Mouse (Mus musculus): ENCODE measurements around the gene E2f1.

- TF ChIP-seq CTCF (IDR thresholded peaks at IDR 0.05; ENCODE audit: low read depth, low read length) (no peak), POLR2A (IDR thresholded peaks at IDR 0.05; ENCODE audit: borderline replicate concordance, low read depth, low read length) (no peak)
Measured at GRCm38 (mm10) chr2:154510141-154510540, 59.6 kb downstream of the E2f1 start.

All from bone marrow macrophage, adult 2 months (primary cell).